Mouse (Mus musculus): Measurements from ENCODE around the gene St8sia4.

DNA sequence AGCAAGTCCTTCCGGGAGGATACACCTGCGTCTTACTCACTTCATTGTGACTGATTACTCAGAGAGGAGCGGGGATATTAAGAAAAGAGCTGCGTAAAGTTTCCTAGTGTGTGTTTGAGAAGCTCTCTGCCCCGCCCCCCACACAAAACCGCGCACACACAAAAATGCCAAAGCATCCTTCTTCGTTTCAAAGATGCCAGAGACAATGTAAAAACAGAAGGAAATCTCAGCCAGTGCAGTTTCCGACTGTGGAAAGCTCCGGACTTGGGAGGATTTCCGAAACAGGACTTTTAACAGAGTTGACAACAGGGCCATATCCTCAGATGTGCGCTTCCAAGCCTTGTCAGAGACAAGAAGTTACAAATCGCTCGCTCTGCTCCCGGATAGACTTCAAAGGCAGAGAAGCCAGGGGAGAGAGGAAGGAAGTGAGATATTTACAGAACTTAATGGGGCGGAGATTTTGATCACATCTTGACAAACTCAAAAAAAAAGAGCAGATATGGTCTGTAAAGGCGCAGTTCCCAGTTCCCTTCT, 1.4 kb downstream of the St8sia4 start:
- TF ChIP-seq CTCF (IDR thresholded peaks at IDR 0.05; ENCODE audit: low read depth, low read length) (no peak), POLR2A (IDR thresholded peaks at IDR 0.05; ENCODE audit: borderline replicate concordance, low read depth, low read length) (no peak)

All from bone marrow macrophage, adult 2 months (primary cell).